Mouse (Mus musculus) layer of hippocampus, postnatal 10 days (tissue): Measurements from ENCODE around the gene Kcnip1. TPM values are rescaled to one million over a fixed set of nuclear protein-coding genes. Genes with fewer than 3 reads are reported as not detected.
A peak's percentile ranks its signal among the peaks of the same experiment; 100 is the strongest.

Source experiments
- DNase-seq, 2 experiments: peaks; one replicate each; pipeline ENCODE4 v3.0.0; 2021; ENCODE audit warnings: low spot score in 2 of 2
- total RNA-seq, 2 experiments: library from RNA; stranded (reverse); gene quantifications; 2 replicates each; pipeline ENCODE4 v1.2.3; 2021

Gene Kcnip1
- total RNA-seq, 2 experiments from 2014 or later: 35.5 to 42.1 TPM

GRCm38 (mm10) chr11:33845931-33846330, 147.0 kb downstream of the Kcnip1 start:
- no peak for DNase-seq

- DNase-seq: peak; percentile 34 to 56
These were observed 149.6 kb downstream of the Kcnip1 start for GRCm38 (mm10) chr11:33843294-33843864.

GRCm38 (mm10) chr11:33839049-33839448, 153.9 kb downstream of the Kcnip1 start:
- DNase-seq: no peak

GRCm38 (mm10) chr11:33829774-33830173, 163.2 kb downstream of the Kcnip1 start:
- no peak for DNase-seq

GRCm38 (mm10) chr11:33827829-33828206, 165.1 kb downstream of the Kcnip1 start:
- peak; percentile 37 to 60 for DNase-seq

- no peak for DNase-seq
These were observed 165.7 kb downstream of the Kcnip1 start for GRCm38 (mm10) chr11:33827085-33827828.

- no peak for DNase-seq
These were observed 168.2 kb downstream of the Kcnip1 start for GRCm38 (mm10) chr11:33824739-33825138.

GRCm38 (mm10) chr11:33821331-33821730, 171.6 kb downstream of the Kcnip1 start:
- no peak for DNase-seq

GRCm38 (mm10) chr11:33820876-33821275, 172.1 kb downstream of the Kcnip1 start:
- DNase-seq: no peak

GRCm38 (mm10) chr11:33818861-33819503, 174.0 kb downstream of the Kcnip1 start:
- no peak for DNase-seq

- no peak for DNase-seq
These were observed 176.9 kb downstream of the Kcnip1 start for GRCm38 (mm10) chr11:33816020-33816419.

GRCm38 (mm10) chr11:33810105-33810504, 182.8 kb downstream of the Kcnip1 start:
- no peak for DNase-seq

GRCm38 (mm10) chr11:33803093-33803492, 189.9 kb downstream of the Kcnip1 start:
- no peak for DNase-seq

- DNase-seq: no peak
These were observed 192.4 kb downstream of the Kcnip1 start for GRCm38 (mm10) chr11:33800436-33801088.

GRCm38 (mm10) chr11:33799933-33800332, 193.0 kb downstream of the Kcnip1 start:
- no peak for DNase-seq

- DNase-seq: no peak
These were observed 194.8 kb downstream of the Kcnip1 start for GRCm38 (mm10) chr11:33798094-33798648.

GRCm38 (mm10) chr11:33787362-33787761, 205.6 kb downstream of the Kcnip1 start:
- no peak for DNase-seq

- no peak for DNase-seq
These were observed 206.4 kb downstream of the Kcnip1 start for GRCm38 (mm10) chr11:33786572-33786971.

- no peak for DNase-seq
These were observed 211.4 kb downstream of the Kcnip1 start for GRCm38 (mm10) chr11:33781561-33781971.

- DNase-seq: no peak
These were observed 212.7 kb downstream of the Kcnip1 start for GRCm38 (mm10) chr11:33780263-33780662.

GRCm38 (mm10) chr11:33772615-33773141, 220.3 kb downstream of the Kcnip1 start:
- DNase-seq: no peak
